Mouse (Mus musculus) CH12.LX (cell line): ENCODE measurements around the gene Dhx8.

Source experiments
- BHLHE40 ChIP-seq: IDR thresholded peaks from 2 replicates; pipeline ENCODE4 v1.6.1; 2011; ENCODE audit warnings: mild to moderate bottlenecking, low read depth, low read length, improper control_type of control experiment
- CTCF ChIP-seq, 2 experiments: IDR thresholded peaks in 1 of 2; conservative IDR thresholded peaks in 1 of 2; 2 replicates each; pipeline ENCODE4 v1.5.1; 2011 to 2012; ENCODE audit warnings: low read depth in 2 of 2, low read length in 2 of 2, improper control_type of control experiment in 1 of 2, inconsistent platforms in 1 of 2, mild to moderate bottlenecking in 1 of 2, moderate library complexity in 1 of 2
- E2F4 ChIP-seq: IDR thresholded peaks from 2 replicates; pipeline ENCODE4 v1.6.1; 2011; ENCODE audit warnings: low read depth, low read length, improper control_type of control experiment; ENCODE audit not compliant: insufficient replicate concordance
- EP300 ChIP-seq: IDR thresholded peaks from 2 replicates; pipeline ENCODE4 v1.6.1; 2011; ENCODE audit warnings: low read length, improper control_type of control experiment
- JUND ChIP-seq: conservative IDR thresholded peaks from 2 replicates; pipeline ENCODE4 v1.6.1; 2011; ENCODE audit warnings: low read depth, low read length, improper control_type of control experiment
- MXI1 ChIP-seq: IDR thresholded peaks from 2 replicates; pipeline ENCODE4 v1.6.1; 2011; ENCODE audit warnings: mild to moderate bottlenecking, low read depth, low read length, improper control_type of control experiment
- POLR2A ChIP-seq: IDR thresholded peaks from 2 replicates; pipeline ENCODE4 v1.6.1; 2011; ENCODE audit warnings: low read depth, mild to moderate bottlenecking, improper control_type of control experiment, low read length
- SMC3 ChIP-seq: IDR thresholded peaks from 2 replicates; pipeline ENCODE4 v1.6.1; 2011; ENCODE audit warnings: low read depth, low read length, improper control_type of control experiment
- TBP ChIP-seq: conservative IDR thresholded peaks from 2 replicates; pipeline ENCODE4 v1.6.1; 2011; ENCODE audit warnings: low read depth, low read length, improper control_type of control experiment
- USF1 ChIP-seq: IDR thresholded peaks from 2 replicates; pipeline ENCODE4 v1.6.1; 2014; ENCODE audit warnings: low read depth, mild to moderate bottlenecking, inconsistent platforms, low read length, improper control_type of control experiment
- ZC3H11A ChIP-seq: IDR thresholded peaks from 2 replicates; pipeline ENCODE4 v1.6.1; 2012; ENCODE audit warnings: low read depth, mild to moderate bottlenecking, inconsistent platforms, low read length, improper control_type of control experiment

DNA sequence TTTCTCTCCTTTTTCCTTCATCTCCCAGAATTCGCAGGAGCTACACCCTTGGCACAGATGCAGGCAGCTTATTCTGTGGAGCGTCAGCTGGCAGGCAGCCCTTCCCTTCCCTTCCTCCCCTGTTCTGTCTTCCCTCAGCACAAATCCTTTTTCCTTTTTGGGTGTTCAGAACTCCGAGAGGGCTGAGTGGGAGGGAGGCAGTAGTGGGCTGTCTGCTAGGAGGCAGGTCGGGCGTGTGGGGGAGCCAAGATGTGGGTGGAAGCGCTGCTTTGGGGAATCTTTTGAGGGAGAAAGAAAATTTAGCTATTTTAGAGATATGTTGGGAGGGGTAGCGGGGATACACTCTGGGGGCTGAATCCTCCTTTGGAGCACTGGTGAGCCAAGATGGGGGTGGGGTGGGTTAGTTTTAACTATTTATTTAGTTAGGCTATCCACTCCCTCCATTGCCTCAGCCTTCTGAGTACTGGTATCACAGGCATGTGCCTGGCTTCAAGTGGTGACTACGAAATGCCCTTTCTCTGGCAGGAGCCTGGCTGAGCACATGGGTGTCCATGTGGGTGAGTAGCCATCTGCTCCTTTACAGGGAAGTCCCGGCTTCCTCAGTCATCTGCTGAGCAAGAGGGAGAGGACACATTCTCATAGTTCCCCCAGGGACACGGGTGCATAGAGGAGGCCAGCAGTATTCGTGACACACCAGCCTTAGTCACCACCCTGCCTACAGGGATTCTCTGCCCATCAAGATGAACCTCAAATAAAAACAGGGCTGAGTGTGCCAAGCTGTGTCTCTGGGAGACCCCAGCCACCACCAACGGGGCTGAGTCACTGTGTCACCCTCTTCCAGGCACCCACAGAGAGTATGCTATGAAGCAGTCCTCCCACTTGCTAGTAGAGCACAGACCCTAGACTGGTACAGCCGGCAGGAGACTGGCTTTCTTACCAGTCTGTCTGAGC lies 45.1 kb upstream of the Dhx8 start:
- TF ChIP-seq ZC3H11A, result no peak
- no peak for TF ChIP-seq MXI1
- TF ChIP-seq CTCF (conservative IDR thresholded peaks at IDR 0.05 in 1 of 2, IDR thresholded peaks at IDR 0.05 in 1 of 2; ENCODE audit: low read depth in 2 of 2, low read length in 2 of 2), result no peak
- TF ChIP-seq USF1, result no peak
- no peak for TF ChIP-seq POLR2A
- TF ChIP-seq BHLHE40, result no peak
- TF ChIP-seq JUND, result no peak
- no peak for TF ChIP-seq TBP
- TF ChIP-seq E2F4, result no peak
- no peak for TF ChIP-seq SMC3
- no peak for TF ChIP-seq EP300
